Mouse (Mus musculus) cerebellum, adult 18-20 months (tissue): ENCODE data around the gene Rsrc1.
"Not testable (repeated sequence)": the region's sequence is repeated elsewhere in the genome, so short reads cannot be mapped to it uniquely, and the experiment has no call there.

Experiments
- DNase-seq, 2 experiments: peaks; one replicate each; pipeline ENCODE4 v3.0.0; 2021

Gene Rsrc1

GRCm38 (mm10) chr3:66985539-66986286, 4.5 kb downstream of the Rsrc1 start:
- peak; percentile 69 to 80 for DNase-seq

GRCm38 (mm10) chr3:66986287-66986560, 5.0 kb downstream of the Rsrc1 start:
- no peak for DNase-seq

GRCm38 (mm10) chr3:66996820-66997219, 15.6 kb downstream of the Rsrc1 start:
- DNase-seq: no peak

GRCm38 (mm10) chr3:67036387-67037062, 55.3 kb downstream of the Rsrc1 start:
- DNase-seq: no peak

- DNase-seq: no peak
Observed at GRCm38 (mm10) chr3:67059755-67060154, 78.6 kb downstream of the Rsrc1 start.

- no peak for DNase-seq
Observed at GRCm38 (mm10) chr3:67070575-67071488, 89.6 kb downstream of the Rsrc1 start.

- DNase-seq: not testable (repeated sequence)
Observed at GRCm38 (mm10) chr3:67073653-67074052, 92.5 kb downstream of the Rsrc1 start.

- no peak for DNase-seq
Observed at GRCm38 (mm10) chr3:67075484-67075883, 94.3 kb downstream of the Rsrc1 start.

GRCm38 (mm10) chr3:67084742-67085141, 103.6 kb downstream of the Rsrc1 start:
- DNase-seq: no peak

GRCm38 (mm10) chr3:67108428-67108827, 127.2 kb downstream of the Rsrc1 start:
- DNase-seq: no peak

- DNase-seq: no peak
Observed at GRCm38 (mm10) chr3:67116317-67116716, 135.1 kb downstream of the Rsrc1 start.

GRCm38 (mm10) chr3:67132521-67132920, 151.3 kb downstream of the Rsrc1 start:
- DNase-seq: no peak

GRCm38 (mm10) chr3:67135749-67136375, 154.7 kb downstream of the Rsrc1 start:
- DNase-seq: no peak

- DNase-seq: no peak
Observed at GRCm38 (mm10) chr3:67144952-67145351, 163.8 kb downstream of the Rsrc1 start.

- no peak for DNase-seq
Observed at GRCm38 (mm10) chr3:67146280-67146679, 165.1 kb downstream of the Rsrc1 start.

- DNase-seq: no peak
Observed at GRCm38 (mm10) chr3:67147246-67147645, 166.1 kb downstream of the Rsrc1 start.

- no peak for DNase-seq
Observed at GRCm38 (mm10) chr3:67197179-67197578, 216.0 kb downstream of the Rsrc1 start.

- no peak for DNase-seq
Observed at GRCm38 (mm10) chr3:67213047-67213457, 231.9 kb downstream of the Rsrc1 start.

GRCm38 (mm10) chr3:67232617-67233241, 251.5 kb downstream of the Rsrc1 start:
- no peak for DNase-seq

GRCm38 (mm10) chr3:67242451-67242850, 261.3 kb downstream of the Rsrc1 start:
- DNase-seq: not testable (repeated sequence)

- DNase-seq: no peak
Observed at GRCm38 (mm10) chr3:67267448-67267847, 286.3 kb downstream of the Rsrc1 start.

- DNase-seq: no peak
Observed at GRCm38 (mm10) chr3:67279781-67280180, 298.6 kb downstream of the Rsrc1 start.

GRCm38 (mm10) chr3:67280247-67280646, 299.1 kb downstream of the Rsrc1 start:
- DNase-seq: no peak
